Mouse (Mus musculus) bone marrow, adult 2 months (tissue): ENCODE measurements around the gene Ttll12.

Experiments
- CTCF ChIP-seq: fragments of 200-500 bp; IDR thresholded peaks from 2 replicates; pipeline ENCODE4 v1.5.1; 2011; ENCODE audit warnings: low read length, control low read depth; ENCODE audit not compliant: control insufficient read depth, insufficient read depth
- POLR2A ChIP-seq: fragments of 200-500 bp; IDR thresholded peaks from 2 replicates; pipeline ENCODE4 v1.6.1; 2011; ENCODE audit warnings: low read depth, mild to moderate bottlenecking, control low read depth, low read length, borderline replicate concordance; ENCODE audit not compliant: control insufficient read depth

DNA sequence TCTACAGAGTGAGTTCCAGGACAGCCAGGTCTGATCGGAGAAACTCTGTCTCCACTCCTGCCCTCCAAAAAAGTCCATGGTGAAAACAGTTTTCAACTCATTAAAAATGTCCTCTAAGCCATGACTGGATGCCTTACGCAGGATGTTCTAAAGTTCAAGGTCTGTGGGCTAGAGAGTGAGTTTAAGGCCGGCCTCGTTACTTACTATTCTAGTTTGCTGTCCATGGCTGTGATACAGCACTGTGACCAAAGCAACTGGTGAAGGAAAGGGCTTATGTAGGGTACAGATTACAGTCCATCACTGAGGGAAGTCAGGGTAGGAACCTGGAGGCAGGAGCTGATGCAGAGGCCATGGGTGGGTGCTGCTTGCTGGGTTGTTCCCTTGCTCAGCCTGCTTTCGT lies 26.4 kb downstream of the Ttll12 start:
- no peak for TF ChIP-seq CTCF
- TF ChIP-seq POLR2A: no peak
